Mouse (Mus musculus) regulatory T cell (primary cell): ENCODE results near the gene Tmem108.

Experiments used
- in situ Hi-C: fragments of 300-600 bp; cut with MboI, MseI; formaldehyde crosslinking; loops from one replicate; pipeline ENCODE4 v1.15.1; 2025; ENCODE audit warnings: high pct_unique_total_duplicates

The Tmem108 gene

DNA sequence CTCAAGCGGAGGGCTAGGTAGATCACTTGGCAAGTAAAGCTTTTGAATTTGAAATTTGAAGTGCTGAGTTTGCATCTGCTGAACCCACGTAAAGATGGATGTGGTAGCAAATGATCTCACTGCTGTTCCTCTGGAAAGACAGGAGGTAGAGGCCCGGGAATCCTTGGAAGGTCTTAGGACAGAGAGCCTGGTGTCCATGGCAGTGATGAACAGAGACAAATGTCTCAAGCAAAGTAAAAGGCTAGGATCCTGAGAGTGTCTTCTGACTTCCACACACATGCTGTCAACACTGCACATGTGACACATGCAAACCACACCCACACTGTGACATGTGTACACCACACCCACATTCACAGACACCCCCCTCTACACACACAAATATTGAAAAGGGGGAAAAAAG, 124.2 kb downstream of the Tmem108 start:
- in situ Hi-C loops = loop anchor here (10.0 kb wide), 1 partner anchor 177 kb away; no protein-coding TSS in a partner anchor

DNA sequence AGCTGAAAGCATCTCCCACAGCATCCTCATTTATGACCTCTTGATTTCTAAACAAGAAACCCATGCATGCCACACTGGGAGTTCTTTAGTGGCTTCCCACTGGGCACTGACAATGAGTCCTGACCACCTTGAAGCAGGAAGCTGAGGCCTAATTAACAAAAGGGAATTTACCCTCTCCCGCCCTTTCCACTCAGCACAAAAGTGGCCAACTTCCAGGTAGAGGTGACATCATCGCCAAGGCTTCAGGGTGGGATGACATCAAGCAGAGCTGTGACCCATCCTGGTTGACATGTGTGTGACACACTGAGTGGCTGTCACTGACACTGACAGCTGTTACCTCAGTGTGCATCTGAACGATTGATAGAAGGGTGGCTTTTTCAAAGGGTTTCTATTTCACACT, 124.8 kb downstream of the Tmem108 start:
- in situ Hi-C loops = loop anchor here (10.0 kb wide), 1 partner anchor 178 kb away; no protein-coding TSS in a partner anchor

DNA sequence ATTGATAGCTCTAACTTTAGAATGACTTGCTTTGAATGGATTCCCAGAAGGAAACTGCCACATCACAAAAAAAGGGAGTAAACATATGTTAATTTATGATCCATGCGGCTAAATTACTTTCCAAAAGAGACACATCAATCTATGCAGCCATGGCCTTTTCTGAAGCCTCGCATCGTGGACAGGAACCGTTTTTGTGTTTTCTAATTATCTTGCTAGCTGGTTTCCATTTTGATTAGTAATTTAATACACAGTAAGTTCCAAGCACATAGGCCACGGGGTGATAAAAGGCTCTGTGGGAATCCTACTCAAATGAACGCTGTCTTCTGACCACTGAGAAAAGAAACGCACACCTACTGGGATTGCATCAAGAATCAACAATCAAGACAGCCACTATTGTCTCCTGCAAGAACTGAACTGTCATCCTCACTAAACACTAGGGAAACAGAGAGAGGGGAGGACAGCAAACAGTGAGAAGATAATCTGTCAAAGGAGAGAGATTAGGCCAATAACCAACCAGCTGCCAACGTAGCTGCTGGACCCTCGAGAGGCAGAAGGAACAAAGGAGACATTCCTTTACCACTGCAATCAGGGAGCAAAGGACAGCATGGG, 132.7 kb downstream of the Tmem108 start:
- in situ Hi-C loops = loop anchor here (5.0 kb wide), 1 partner anchor 368 kb away; no protein-coding TSS in a partner anchor

DNA sequence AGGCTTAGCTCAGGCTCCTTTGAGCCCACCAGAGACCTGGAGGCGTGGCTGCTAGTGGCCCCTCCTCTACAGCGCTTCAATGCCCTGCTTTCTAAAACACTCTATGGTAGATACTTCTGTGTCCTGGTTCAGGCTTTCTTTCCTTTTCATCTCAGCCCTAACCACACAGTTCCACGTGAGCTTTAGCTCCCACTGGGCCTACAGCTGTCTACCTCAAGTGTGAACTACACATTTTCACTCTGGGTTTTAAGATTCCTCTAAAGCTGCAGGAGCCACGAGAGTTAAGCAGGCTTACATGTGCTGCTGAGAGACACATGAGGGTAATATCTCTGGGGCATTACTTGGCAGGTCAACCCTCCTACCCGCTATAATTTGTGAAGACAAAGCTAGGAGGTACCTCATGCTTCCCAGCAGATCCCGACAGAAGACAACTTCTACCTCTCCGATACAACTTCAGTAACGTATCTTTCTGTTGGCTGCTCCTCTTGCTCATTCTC, 134.2 kb downstream of the Tmem108 start:
- in situ Hi-C loops = loop anchor here (5.0 kb wide), 1 partner anchor 370 kb away; no protein-coding TSS in a partner anchor

DNA sequence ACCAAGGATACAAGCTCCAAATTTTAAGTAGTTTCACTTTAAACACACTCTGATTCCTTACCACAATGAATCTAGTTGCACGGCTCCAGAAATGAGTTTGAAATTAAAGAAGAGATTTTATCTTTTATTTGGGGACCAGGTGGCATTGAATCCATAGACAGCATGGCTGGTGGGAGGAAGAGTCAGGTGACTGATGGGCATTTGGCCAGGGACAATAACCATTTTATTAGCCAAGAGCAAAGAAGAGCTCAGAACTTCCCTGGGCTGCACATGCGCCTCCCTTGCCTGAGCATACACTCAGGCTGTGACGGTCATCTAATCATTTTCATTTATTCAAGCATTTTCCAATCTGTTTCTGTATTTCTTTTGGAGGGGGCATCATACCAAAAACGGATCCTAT, 135.5 kb downstream of the Tmem108 start:
- in situ Hi-C loops = loop anchor here (5.0 kb wide), 1 partner anchor 371 kb away; no protein-coding TSS in a partner anchor

DNA sequence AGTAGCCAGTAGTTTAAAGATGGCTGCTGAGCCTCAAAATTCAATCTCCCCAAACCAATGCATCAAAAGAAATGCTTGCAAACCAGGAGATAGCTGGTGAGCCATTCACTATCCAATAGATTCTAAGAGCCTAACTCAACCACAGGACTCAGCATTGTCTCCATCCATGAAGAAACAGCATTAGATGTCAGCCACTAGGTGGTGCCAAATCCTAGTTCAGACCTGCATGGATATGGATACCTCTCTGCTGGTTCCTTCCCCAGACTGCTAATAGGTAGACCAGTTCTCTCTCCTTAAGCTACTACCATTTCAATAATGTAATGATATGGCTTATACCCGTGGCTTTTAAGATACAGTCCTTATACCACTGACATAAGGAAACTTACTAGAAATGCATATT, 137.0 kb downstream of the Tmem108 start:
- in situ Hi-C loops = loop anchor here (5.0 kb wide), 2 partner anchors 133 to 373 kb away; no protein-coding TSS in a partner anchor

DNA sequence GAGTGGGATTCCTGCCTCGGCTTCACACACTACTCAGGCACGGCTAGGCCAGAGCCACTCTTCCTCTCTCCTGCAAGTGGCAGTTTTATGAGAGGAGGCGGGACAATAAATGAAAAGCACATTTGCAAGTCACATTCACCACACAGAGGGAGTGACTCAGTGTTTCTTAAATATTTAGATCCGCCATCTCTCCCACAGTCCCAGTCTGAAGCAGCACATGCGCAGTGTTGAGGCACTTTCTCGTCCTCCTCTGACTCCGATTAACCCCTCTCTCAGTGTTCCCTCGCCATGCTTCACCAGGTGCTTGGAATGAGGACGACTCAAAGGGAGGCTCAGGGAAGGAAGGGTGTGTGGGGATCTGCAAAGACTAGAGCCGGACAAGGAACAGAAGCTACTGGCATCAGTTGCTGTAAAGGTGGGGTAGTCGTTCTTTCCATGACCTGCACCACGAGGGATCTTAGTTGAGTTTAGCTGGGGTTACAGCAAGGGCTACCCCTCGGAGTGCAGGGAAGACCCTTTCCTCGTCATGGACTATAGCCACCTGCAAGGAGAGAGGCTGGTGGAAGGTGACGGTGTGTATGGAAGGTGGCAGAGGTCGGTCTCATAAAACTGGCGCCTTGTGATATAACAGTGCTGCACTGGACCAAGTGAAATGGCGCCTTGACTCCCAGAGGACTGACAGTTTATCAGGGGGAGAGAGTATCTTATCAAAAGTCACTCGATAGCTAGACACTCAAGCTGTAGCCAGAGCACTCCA, 137.9 kb downstream of the Tmem108 start:
- in situ Hi-C loops = loop anchor here (5.0 kb wide), 1 partner anchor 134 kb away; no protein-coding TSS in a partner anchor

DNA sequence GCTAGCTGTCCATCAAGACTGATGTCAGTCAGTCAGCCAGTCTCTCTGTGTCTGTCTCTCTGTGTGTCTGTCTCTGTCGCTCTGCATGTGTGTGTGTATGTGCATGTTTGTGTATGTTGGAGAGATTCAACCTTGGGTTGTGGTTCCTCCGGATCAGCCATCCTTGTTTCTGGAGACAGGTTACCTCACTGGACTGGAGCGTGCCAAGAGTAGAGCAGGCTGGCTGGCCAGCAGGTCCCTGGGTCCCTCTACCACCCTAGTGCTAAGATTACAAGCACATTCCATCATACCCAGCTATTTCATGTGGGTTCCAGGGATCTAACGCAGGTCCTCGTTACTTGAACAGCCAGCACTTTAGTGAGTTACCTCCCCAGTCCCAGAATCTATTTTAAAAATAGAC, 138.6 kb downstream of the Tmem108 start:
- in situ Hi-C loops = loop anchor here (5.0 kb wide), 1 partner anchor 134 kb away; no protein-coding TSS in a partner anchor

DNA sequence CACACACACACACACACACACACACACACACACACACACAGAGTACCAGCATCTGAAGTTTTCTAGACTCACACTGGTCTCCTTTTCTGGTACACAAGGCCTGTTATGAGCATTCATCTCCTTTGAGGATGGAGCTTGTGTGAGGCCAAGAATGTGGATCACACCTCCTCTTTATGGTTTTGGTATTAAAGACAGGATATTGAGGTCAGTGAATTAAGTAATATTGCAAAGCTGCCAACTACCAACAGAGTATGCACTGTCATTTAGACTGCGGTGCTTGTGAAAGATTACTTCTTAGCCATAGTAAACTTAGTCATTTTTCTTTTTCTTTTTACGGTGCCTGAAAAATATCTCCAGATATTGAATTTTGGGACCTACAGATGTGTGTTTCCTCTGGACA, 139.8 kb downstream of the Tmem108 start:
- in situ Hi-C loops = loop anchor here (5.0 kb wide), 1 partner anchor 135 kb away; no protein-coding TSS in a partner anchor

DNA sequence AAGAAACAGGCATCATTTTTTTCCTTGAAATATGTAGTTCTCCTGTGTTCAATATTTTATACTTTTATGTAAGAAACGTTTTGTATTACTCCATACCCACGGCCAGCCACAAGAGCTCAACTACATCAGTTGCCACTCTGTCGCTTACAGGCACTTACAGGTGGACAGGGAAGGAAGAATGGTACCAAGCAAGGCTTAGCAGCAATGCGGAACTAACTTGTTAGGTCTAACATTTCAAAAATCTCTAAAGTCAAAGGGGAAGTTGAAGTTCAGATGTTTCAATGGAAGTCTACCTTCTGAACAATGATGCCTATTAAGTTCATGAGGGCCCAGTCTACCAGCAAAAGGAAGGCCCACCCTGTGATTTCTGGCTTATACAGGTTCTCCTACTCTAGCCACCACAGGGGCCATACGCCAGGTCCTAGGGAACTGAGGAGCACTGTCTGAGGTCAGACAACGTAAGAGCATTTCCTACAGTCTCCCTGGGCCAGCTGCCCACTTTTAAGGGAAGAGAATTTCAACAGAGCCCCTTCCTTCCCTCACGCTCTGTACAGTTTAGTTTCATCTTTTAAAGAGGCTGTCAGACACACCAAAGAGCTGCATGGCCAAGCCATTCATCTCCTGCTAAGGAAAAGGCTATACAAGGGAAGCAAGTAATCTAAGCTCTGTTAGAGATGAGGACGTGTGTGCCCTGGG, 141.0 kb downstream of the Tmem108 start:
- in situ Hi-C loops = loop anchor here (5.0 kb wide), 1 partner anchor 137 kb away; no protein-coding TSS in a partner anchor

DNA sequence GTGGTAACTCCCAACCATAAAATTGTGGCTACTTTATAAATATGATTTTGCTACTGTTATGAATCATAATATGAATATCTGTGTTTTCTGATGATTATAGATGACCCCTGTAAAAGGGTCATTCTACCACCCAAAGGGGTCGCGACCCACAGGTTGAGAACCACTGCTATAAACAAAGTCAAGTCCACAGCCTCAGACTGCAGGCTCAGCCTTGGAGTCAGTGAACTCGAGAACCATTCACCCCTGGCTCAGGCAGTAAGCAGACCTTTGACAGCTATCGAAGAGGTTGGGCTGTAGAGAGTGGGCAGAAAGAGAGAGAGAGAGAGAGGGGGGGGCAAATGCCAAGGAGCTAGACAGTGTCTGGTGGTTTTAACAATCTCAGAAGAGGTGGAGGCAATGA, 147.4 kb downstream of the Tmem108 start:
- in situ Hi-C loops = no loop called here

DNA sequence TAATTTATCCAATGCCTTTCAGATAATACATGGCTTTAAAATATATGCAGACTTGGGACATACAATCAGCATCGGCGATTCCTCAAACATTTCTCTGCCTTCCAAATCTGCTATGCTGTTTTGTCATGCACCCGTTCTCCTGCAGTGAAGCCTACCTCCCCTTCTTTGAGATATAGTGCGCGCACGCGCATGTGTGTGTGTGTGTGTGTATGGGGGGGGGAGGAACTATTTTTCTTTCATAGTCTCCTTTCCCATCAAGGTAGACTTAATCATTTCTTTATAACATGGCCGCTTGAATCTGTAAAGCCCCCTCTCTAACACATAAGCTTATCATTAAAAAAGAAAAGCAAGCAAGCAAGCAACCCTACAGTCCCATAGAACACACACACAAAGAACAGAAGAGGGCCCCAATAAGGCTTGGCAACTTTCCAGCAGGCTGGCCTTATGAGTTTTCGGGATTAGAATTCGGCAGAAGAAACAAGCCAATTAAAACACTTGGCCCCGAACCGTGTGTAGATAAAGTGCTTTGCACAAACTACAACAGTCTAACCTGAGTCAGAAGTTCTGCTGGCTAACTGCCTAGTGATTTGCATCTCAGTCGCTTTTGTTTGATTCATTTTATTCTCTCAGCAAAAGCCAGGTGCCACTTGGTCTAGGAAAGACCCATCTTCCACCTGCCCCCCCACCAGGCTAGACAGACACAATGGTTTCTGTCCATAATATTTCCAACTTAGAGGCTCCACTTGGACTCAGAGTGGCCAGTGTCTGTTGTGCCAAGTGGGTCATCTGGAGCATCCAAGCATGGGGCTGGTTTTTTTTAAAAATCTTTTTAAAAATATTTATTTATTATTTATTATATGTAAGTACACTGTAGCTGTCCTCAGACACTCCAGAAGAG, 153.2 kb downstream of the Tmem108 start:
- in situ Hi-C loops = no loop called here

DNA sequence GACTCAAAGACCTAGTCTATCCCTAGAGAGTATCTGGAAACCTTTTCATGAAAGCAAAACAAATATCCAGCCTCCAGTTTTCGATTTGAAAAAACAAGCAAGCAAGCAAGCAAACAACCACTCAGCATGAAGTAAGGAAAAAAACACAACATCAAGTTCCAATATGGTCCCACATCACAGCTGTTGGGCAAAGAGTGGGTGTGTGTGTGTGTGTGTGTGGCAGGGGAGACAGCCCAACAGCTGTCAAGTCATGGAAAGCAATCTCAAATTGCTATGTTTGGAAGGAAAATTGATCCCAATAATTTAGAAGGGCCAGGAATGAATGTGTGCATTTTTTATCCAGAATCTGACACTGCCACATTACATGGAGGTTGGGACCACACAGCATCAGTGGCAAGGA, 155.6 kb downstream of the Tmem108 start:
- in situ Hi-C loops = no loop called here

DNA sequence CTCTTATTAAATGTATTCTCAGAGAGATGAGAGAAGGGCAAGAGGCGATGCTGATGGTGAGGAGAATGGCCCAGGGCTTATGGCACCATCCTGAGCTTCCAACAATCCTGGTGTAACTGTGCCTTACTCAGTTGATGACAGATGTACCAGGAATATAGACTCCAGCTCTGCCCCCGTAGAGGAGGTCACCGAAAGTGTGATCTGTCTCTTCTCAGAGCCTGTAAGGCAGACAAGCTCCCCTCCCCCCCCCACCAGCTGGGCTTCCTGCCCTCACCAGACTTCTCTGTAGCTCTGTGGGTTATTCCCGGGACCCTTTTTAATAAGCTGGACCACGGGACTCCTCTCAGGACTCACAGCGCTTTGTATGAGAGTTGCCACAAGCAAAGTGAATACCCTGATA, 157.8 kb downstream of the Tmem108 start:
- in situ Hi-C loops = no loop called here

DNA sequence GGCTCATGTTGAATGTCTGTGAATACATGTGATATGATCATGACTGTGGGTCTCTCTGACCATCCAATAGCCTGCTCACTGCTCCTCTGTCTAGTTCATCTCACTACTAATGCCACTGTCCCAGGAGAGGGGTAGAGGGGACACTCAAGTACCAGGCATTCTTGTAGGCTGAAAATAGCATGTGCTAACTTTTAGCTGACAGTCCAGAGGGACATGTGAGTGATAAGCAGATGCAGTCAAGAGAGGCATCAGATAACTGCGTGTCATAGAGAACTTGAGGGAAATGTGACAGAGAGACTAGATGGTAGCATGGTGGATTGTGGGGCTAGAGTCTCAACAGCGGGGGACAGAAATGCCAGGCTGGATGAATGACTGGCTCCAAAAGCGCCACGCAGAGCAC, 159.8 kb downstream of the Tmem108 start:
- in situ Hi-C loops = no loop called here

DNA sequence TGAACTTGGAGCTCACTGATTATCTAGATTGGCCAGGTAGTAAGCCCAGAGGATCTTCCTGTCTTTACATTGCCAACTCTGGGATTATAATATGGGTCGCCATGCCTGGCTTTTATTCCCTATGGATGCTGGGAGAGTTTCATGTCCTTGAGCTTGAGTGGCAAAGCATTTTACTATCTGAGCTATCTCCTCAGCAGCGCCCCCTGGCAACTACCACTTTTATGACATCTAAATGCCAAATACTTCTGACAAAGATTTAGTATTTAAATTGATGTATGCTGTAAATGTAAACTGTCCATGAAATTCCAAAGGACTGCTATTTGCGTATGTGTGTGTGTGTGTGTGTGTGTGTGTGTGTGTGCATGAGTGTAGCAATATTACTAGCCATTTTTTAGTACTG, 160.8 kb downstream of the Tmem108 start:
- in situ Hi-C loops = no loop called here

DNA sequence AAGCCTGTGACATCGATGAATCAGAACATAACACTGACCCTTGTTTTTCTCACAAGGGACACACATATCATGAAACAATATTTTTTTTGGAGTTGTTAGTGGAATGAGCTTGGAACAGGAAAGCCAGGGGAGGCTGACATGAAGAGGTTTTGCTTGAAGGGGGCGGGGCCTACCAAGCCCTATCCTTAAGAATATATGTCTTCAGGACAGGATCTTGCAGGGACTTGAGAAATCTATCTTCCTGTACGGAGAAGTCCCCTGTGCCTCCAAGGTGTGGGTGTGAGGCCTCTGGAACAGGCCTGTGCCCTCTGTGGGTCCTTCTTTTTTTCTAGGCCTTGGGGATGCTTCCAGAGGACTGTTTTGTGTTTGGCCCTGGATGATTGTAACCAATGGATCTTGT, 161.7 kb downstream of the Tmem108 start:
- in situ Hi-C loops = no loop called here

DNA sequence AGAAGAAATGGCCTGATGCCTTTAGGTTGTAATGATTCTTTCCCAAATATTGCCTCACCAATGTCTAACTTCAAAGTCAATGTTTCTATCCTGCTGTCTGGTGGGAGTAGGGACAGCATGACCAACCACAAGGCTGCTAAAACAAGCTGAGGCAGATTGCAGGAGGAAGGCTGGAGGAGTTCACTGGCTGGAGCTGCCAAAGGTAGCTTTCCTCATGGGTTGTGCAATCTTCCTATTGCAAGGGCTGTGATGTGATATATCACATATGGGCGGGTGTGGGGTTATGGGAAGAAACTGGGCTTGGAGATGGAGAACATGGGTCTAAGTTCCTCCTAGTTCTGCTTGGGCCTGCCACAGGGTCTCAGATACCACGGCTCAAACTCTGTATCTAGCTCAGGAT, 163.8 kb downstream of the Tmem108 start:
- in situ Hi-C loops = no loop called here

DNA sequence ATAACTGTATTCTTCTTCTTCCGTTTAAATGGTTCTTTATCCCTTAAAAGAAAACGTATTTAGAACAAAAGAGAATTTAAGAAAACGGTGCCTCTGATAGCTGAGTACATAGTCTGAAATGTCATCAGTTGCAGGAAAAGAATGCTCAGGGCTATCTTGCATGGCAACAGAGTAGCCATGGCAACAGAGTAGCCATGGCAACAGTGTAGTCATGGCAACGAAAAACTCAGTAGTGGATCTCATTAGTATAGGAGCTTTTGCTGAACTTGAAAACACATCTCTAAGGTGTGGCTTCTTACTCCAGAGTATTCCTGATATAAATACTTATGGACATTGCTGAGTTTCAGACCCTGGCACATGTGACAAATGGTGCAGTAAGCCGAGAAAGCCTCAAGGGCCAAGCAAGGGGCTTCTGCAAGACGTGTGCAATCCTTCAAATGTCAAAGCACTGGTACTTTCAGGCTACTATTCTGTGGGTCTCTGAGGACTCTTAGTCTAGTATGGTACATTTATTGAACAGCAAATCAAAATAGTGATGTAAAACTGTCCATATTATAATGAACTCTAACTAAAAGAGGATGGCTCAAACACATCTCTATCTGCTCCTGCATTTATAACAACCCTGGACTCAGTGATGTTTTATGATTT, 166.3 kb downstream of the Tmem108 start:
- in situ Hi-C loops = no loop called here

DNA sequence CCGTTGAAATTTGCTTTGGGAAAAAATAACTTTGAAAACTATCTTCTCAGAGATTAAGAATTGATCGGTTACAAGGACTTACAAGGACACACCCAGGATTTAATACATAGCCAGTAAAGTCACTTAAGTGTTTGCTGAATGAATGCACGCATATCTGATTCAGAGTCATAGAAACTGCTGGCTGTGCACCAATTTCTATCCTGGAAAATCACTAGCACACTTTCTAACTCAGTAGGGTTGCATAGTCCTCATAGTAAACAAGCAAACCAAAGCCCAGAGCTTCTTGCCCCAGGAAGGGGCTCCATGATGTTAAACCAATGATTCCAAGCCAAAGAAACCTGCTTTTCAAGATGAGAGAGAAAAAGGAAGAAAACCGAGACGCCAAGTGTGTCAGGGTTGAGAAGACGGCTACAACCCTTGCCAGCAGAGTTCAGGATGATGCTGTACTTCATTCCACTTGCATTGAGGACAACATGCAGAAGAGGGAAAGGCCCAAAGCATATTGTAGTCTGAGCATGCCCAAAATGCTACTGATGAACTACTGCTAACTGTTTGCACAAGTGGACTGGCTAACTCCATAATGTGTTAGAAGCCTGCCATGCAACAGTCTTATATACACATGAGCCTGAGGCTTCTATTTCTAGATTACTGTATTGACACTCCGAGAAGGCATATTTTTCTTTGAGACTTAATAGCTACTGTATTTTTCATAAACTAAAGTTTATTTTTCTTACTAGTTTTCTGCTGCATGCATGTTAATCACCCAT, 167.0 kb downstream of the Tmem108 start:
- in situ Hi-C loops = no loop called here
